Mouse (Mus musculus) limb, embryonic 14.5 days (tissue): ENCODE measurements at regions not wholly inside any gene's neighbourhood (a gene's known extent, or its start where the extent isn't known, plus 50 kb on each side); places are given as distances from the start of the nearest gene placed in this dataset.

ENCODE experiments used
- ATAC-seq: fragments of 200-750 bp; cut with Nextera tagmentation; 2 replicates; pipeline ENCODE4 v1.8.0; 2017; ENCODE audit warnings: low read depth, moderate number of reproducible peaks, moderate TSS enrichment; ENCODE audit not compliant: low FRiP score
- DNase-seq: peaks from one replicate; pipeline ENCODE4 v3.0.0-alpha.2; 2015; ENCODE audit warnings: low spot score
- H3K27ac ChIP-seq: fragments of 300-500 bp; sonication (generic); replicated peaks from 2 replicates; pipeline ENCODE4 v1.5.1; 2014; ENCODE audit warnings: low read depth, mild to moderate bottlenecking, low read length, moderate library complexity, mixed read lengths
- H3K27me3 ChIP-seq: fragments of 300-500 bp; sonication (generic); 2 replicates; pipeline ENCODE4 v1.6.1; 2014; ENCODE audit warnings: low read length, mixed read lengths; ENCODE audit not compliant: control insufficient read depth, insufficient read depth
- H3K36me3 ChIP-seq: fragments of 300-500 bp; sonication (generic); 2 replicates; pipeline ENCODE4 v1.6.1; 2014; ENCODE audit warnings: mild to moderate bottlenecking, low read length, moderate library complexity, mixed read lengths; ENCODE audit not compliant: control insufficient read depth, insufficient read depth
- H3K4me1 ChIP-seq: fragments of 300-500 bp; sonication (generic); 2 replicates; pipeline ENCODE4 v1.6.1; 2014; ENCODE audit warnings: antibody characterized with exemption, low read length, mixed read lengths; ENCODE audit not compliant: control insufficient read depth, insufficient read depth
- H3K4me2 ChIP-seq: fragments of 300-500 bp; sonication (generic); replicated peaks from 2 replicates; pipeline ENCODE4 v1.6.1; 2014; ENCODE audit warnings: low read depth, mild to moderate bottlenecking, low read length, moderate library complexity; ENCODE audit not compliant: severe bottlenecking
- H3K4me3 ChIP-seq: fragments of 300-500 bp; sonication (generic); replicated peaks from 2 replicates; pipeline ENCODE4 v1.5.1; 2014; ENCODE audit warnings: low read length
- H3K9ac ChIP-seq: fragments of 300-500 bp; sonication (generic); 2 replicates; pipeline ENCODE4 v1.6.1; 2014; ENCODE audit warnings: mild to moderate bottlenecking, low read depth, low read length, moderate library complexity; ENCODE audit not compliant: severe bottlenecking
- H3K9me3 ChIP-seq: fragments of 300-500 bp; sonication (generic); 2 replicates; pipeline ENCODE4 v1.6.1; 2016; ENCODE audit warnings: low read length; ENCODE audit not compliant: control insufficient read depth
- POLR2A ChIP-seq: fragments of 200-500 bp; IDR thresholded peaks from 2 replicates; pipeline ENCODE4 v1.8.0; 2012; ENCODE audit warnings: inconsistent platforms, mild to moderate bottlenecking, moderate library complexity, borderline replicate concordance; ENCODE audit not compliant: insufficient read depth, insufficient read length; ENCODE audit errors: extremely low read depth
- WGBS: fragments of 180-500 bp; shearing (Covaris S2); extraction: QIAGEN DNeasy Blood & Tissue Kit; methylation state at CpG from one replicate; pipeline ENCODE4 v1.1.7; 2014; 5-methylcytosine and 5-hydroxymethylcytosine counted together

DNA sequence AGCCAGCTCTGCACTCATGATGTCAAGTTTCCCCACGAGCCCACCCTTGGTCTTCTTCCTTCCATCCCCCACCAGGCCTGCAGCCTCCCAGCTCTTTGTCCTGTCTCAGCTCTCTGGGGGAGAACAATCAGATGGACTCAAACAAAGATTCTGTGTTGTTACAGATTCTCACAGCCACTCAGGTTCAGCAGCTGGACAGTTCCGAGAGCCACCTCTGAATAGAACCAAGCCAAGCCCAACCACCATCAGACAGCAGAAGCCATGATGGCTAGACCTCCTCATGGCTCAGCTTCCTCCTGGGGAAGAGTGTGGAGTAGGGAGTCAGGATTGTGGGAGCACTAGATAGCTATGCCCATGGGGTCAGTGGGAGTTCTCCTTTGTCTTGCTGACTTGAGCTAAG lies 184.5 kb downstream of the Qk start:
- no peak overlapping the region for H3K4me2 ChIP-seq
- no peak overlapping the region for H3K4me3 ChIP-seq
- H3K9ac ChIP-seq = no peak overlapping the region
- no peaks in the 10 kb centered on the region for H3K9me3 ChIP-seq
- ATAC-seq (no peak), DNase-seq (peak; percentile 62)
- H3K27ac ChIP-seq = no peak overlapping the region
- no peaks in the 10 kb centered on the region for H3K27me3 ChIP-seq
- WGBS = 66% methylated on average over 2 of the region's 2 CpGs
- H3K4me1 ChIP-seq = 0 out of 2 replicates have a peak, but pooled peaks cover 2% of the 10 kb centered on the region
- no peaks in the 10 kb centered on the region for H3K36me3 ChIP-seq
- TF ChIP-seq POLR2A = no peak

DNA sequence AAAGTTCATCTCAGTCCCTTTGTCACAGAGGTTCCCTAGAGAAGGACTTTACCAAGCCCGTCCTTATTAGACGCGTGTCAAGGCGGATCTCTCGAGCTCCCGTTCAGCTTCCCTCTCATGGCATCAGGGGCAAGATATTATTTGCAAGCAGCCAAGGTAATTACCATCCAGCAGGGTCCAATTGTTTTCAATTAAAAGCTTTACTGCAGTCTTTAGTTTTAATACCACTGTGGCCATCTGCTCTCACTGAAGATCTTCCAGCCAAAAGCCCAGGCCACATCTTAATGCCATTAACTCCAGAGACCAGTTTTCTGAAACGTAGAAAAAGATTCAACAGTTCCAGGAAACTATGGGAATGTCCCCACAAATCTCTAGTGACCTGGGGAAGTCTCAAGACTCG lies 191.1 kb downstream of the Qk start:
- Histone ChIP-seq H3K4me1 (no peaks in the 10 kb centered on the region), H3K27me3 (no peaks in the 10 kb centered on the region), H3K9me3 (no peaks in the 10 kb centered on the region), H3K4me2 (no peak overlapping the region), H3K27ac (no peak overlapping the region), H3K9ac (no peak overlapping the region), H3K36me3 (no peaks in the 10 kb centered on the region), H3K4me3 (no peak overlapping the region)
- WGBS = 24% methylated on average over 8 of the region's 8 CpGs
- no peak for ATAC-seq
- TF ChIP-seq POLR2A = no peak
- DNase-seq = no peak

DNA sequence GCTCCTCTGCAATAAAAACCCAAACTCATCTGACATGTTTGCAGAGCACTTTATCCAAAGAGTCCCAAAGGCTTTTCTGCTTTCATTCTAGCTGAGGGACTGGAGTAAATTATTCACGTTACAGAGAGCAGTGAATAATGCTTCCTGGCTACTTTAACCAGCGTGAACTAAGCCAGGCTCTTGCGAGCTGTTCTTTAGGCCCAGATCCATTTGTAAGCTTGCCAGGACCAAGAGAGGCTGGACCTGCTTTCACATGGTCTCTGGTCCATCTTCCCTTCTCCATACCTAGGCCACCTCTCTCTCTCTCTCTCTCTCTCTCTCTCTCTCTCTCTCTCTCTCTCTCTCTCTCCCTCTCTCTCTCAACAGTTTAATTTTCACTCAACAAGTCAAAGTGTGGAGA lies 197.2 kb downstream of the Qk start:
- Histone ChIP-seq H3K27me3 (no peaks in the 10 kb centered on the region), H3K36me3 (no peaks in the 10 kb centered on the region), H3K27ac (no peak overlapping the region), H3K4me2 (no peak overlapping the region), H3K9ac (peak overlapping the region; percentile 16; the same call in 1 of the 2 replicates), H3K9me3 (no peaks in the 10 kb centered on the region), H3K4me1 (no peaks in the 10 kb centered on the region), H3K4me3 (no peak overlapping the region)
- WGBS = 33% methylated on average over 3 of the region's 3 CpGs
- DNase-seq = peak; percentile 8
- no peak for TF ChIP-seq POLR2A
- ATAC-seq = no peak

DNA sequence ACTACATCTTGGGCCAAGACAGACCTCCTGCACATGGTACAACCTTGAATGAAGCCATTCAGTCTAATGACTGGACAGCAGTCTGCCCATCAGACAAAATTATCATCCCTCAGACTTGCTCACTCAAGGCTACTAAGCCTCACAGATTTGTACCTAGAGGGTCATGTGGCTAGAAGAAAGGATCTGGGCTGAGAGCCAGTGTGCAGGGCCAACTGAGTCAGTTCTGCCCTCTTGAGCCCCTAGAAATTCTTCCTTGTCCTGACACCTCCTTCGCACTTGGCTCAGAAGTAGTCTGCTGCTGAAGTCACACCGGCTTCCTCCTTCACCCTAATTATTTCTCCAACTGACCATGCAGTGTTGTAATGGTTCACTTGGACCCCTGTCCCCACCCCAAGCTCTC lies 207.5 kb downstream of the Qk start:
- no peak for ATAC-seq
- Histone ChIP-seq H3K27me3 (no peaks in the 10 kb centered on the region), H3K27ac (no peak overlapping the region), H3K36me3 (no peaks in the 10 kb centered on the region), H3K9ac (no peak overlapping the region), H3K4me1 (peaks cover 2% of the 10 kb centered on the region; the same call in 1 of the 2 replicates), H3K4me3 (no peak overlapping the region), H3K4me2 (no peak overlapping the region), H3K9me3 (no peaks in the 10 kb centered on the region)
- no peak for DNase-seq
- TF ChIP-seq POLR2A = no peak
- WGBS = 90% methylated on average over 2 of the region's 2 CpGs

DNA sequence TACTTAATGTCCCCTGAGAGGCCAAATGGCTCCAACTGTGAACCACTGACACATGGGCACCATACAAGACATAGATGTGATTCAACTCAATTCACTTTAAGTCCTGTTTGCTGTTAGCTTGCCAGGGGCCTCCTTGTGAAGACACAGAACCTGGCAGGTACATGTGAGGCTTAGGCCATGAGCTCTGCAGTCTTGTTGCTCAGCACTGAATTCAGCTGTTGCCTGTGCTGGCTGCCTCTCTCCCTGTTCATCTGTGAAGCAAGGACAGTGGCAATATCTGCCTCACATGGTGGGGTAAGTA lies 209.3 kb downstream of the Qk start:
- H3K4me1 ChIP-seq = peaks cover 2% of the 10 kb centered on the region; the same call in 1 of the 2 replicates
- ATAC-seq = no peak

More for the DNA sequence above, 209.3 kb downstream of the Qk start:
- Histone ChIP-seq H3K36me3 (no peaks in the 10 kb centered on the region), H3K9ac (no peak overlapping the region), H3K9me3 (no peaks in the 10 kb centered on the region), H3K27ac (no peak overlapping the region), H3K27me3 (no peaks in the 10 kb centered on the region), H3K4me3 (no peak overlapping the region), H3K4me2 (no peak overlapping the region)
- no peak for TF ChIP-seq POLR2A
- DNase-seq = no peak
